Mouse (Mus musculus) C2C12 (cell line): ENCODE measurements around the gene Tuba4a.

Source experiments
- CEBPB ChIP-seq: IDR thresholded peaks from one replicate; pipeline ENCODE4 v1.6.1; 2011; ENCODE audit warnings: low read depth, mild to moderate bottlenecking, control low read depth, moderate library complexity
- CTCF ChIP-seq: IDR thresholded peaks from one replicate; pipeline ENCODE4 v1.5.1; 2011; ENCODE audit not compliant: control insufficient read depth, insufficient read depth, insufficient read length
- MAX ChIP-seq: IDR thresholded peaks from one replicate; pipeline ENCODE4 v1.6.1; 2011; ENCODE audit warnings: mild to moderate bottlenecking, control low read depth
- USF1 ChIP-seq: IDR thresholded peaks from one replicate; pipeline ENCODE4 v1.6.1; 2011; ENCODE audit warnings: low read depth, mild to moderate bottlenecking, control low read depth, moderate library complexity

DNA sequence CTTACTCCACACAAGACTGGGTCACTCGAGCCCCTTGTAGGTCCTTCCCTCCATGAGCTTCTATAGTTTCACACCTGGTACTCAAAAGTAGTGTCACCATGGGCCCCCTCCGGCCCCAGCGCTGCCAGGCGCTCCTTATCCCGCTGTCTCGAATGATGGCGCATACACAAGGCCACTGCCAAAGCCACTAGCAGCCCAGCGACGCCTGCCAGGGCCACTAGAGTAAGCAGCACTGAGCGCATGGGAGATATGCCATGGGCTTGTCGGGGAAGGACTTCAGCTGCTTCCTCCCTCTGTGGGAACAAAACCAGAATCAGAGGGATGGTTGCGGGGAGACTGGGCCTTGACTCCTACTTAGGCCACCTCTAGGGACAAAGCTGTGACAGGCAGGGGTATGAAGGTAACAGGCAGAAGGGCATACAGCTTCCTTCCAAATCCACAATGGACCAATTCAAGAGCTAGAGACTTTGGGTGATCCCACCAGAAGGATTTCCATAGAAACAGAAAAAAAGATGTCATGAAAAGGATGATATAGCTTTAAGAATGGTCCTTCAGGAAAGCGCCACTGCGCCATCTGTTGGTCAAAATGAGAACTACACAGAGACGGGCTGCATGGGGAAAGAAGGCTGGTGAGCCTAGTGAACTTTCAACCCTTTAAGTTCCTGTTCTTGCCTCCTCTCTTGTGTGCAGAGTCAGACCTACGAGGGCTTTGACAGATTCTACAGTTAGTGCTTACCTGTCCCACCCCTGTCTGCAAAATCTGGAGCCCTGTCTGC lies 34.4 kb upstream of the Tuba4a start:
- TF ChIP-seq CEBPB (no peak), USF1 (no peak), CTCF (peak; percentile 69), MAX (no peak)
